Mouse (Mus musculus): ENCODE measurements around the gene Qdpr.

GRCm38 (mm10) chr5:45475771-45476170, 25.7 kb upstream of the Qdpr start:
- TF ChIP-seq CTCF (conservative IDR thresholded peaks at IDR 0.05; ENCODE audit: low read length) (no peak), NANOG (IDR thresholded peaks at IDR 0.05; ENCODE audit: borderline replicate concordance, low read length) (no peak)

Measured in E14TG2a.4 (cell line).